Mouse (Mus musculus) lung, embryonic 16.5 days (tissue): ENCODE measurements around the gene Olfr735. TPM values are rescaled to one million over a fixed set of nuclear protein-coding genes. Genes with fewer than 3 reads are reported as not detected.

Experiments used
- polyA plus RNA-seq: library from polyadenylated mRNA; unstranded; fragments of >200 nt; fragmentation: Nextera tagmentation; extraction: Ambion mirVana; gene quantifications from 2 replicates; pipeline ENCODE4 v1.2.1, GENCODE M21; 2015

Olfr735 gene
- polyA plus RNA-seq, 1 experiment from 2014 or later: not detected

Other genes starting within 250 kb of the Olfr735 start
- gene Olfr727, start 225.7 kb downstream of the Olfr735 start, polyA plus RNA-seq: not detected in 2 replicates
- not detected in 2 replicates for gene Olfr728, start 206.2 kb downstream of the Olfr735 start, polyA plus RNA-seq
- not detected in 2 replicates for gene Olfr729, start 196.0 kb downstream of the Olfr735 start, polyA plus RNA-seq
- not detected in 2 replicates for gene Olfr730, start 160.7 kb downstream of the Olfr735 start, polyA plus RNA-seq
- not detected in 2 replicates for gene Olfr731, start 107.0 kb downstream of the Olfr735 start, polyA plus RNA-seq
- gene Olfr732, start 64.7 kb downstream of the Olfr735 start, polyA plus RNA-seq: not detected in 2 replicates
- gene Olfr733, start 47.4 kb downstream of the Olfr735 start, polyA plus RNA-seq: not detected in 2 replicates
- not detected in 2 replicates for gene Olfr734, start 22.1 kb downstream of the Olfr735 start, polyA plus RNA-seq
- gene Tlr11, start 9.0 kb upstream of the Olfr735 start, polyA plus RNA-seq: not detected in 2 replicates
- not detected in 2 replicates for gene Olfr736, start 32.3 kb upstream of the Olfr735 start, polyA plus RNA-seq
- gene Olfr738, start 58.7 kb upstream of the Olfr735 start, polyA plus RNA-seq: not detected in 2 replicates
- gene Olfr739, start 69.8 kb upstream of the Olfr735 start, polyA plus RNA-seq: not detected in 2 replicates
- not detected in 2 replicates for gene Olfr740, start 96.7 kb upstream of the Olfr735 start, polyA plus RNA-seq
- not detected in 2 replicates for gene Olfr741, start 123.9 kb upstream of the Olfr735 start, polyA plus RNA-seq
- gene Olfr742, start 154.7 kb upstream of the Olfr735 start, polyA plus RNA-seq: not detected in 2 replicates
- gene Olfr743, start 173.0 kb upstream of the Olfr735 start, polyA plus RNA-seq: not detected in 2 replicates